Mouse (Mus musculus): ENCODE results near the gene Med13l. TPM values are rescaled to one million over a fixed set of nuclear protein-coding genes. Genes with fewer than 3 reads are reported as not detected.
A peak's percentile ranks its signal among the peaks of the same experiment; 100 is the strongest.

Med13l gene
- polyA plus RNA-seq, 1 experiment from 2014 or later, result 18.2 TPM

- Histone ChIP-seq H3K4me1 (peaks cover 24% of the 10 kb centered on the region), H3K27ac (no peak overlapping the region), H3K4me3 (no peak overlapping the region), H3K9me3 (no peaks in the 10 kb centered on the region), H3K27me3 (no peaks in the 10 kb centered on the region), H3K36me3 (peaks cover 5% of the 10 kb centered on the region; the same call in 1 of the 2 replicates), H3K9ac (no peak overlapping the region), H3K4me2 (replicated peaks) (no peak overlapping the region)
- WGBS, result 83% methylated on average over 6 of the region's 6 CpGs
- ATAC-seq (ENCODE audit: insufficient number of reproducible peaks, insufficient read depth, low FRiP score, low TSS enrichment), result no peak
These were observed 38.1 kb downstream of the Med13l start for GRCm38 (mm10) chr5:118598601-118599000.

GRCm38 (mm10) chr5:118601452-118601851, 41.0 kb downstream of the Med13l start:
- Histone ChIP-seq H3K27me3 (no peaks in the 10 kb centered on the region), H3K27ac (no peak overlapping the region), H3K9me3 (no peaks in the 10 kb centered on the region), H3K9ac (no peak overlapping the region), H3K4me1 (peaks cover 37% of the 10 kb centered on the region), H3K4me2 (replicated peaks) (no peak overlapping the region), H3K36me3 (no peaks in the 10 kb centered on the region), H3K4me3 (no peak overlapping the region)
- no peak for ATAC-seq (ENCODE audit: insufficient number of reproducible peaks, insufficient read depth, low FRiP score, low TSS enrichment)
- 67% methylated on average over 4 of the region's 4 CpGs for WGBS

GRCm38 (mm10) chr5:118602706-118603105, 42.2 kb downstream of the Med13l start:
- no peak for ATAC-seq (ENCODE audit: insufficient number of reproducible peaks, insufficient read depth, low FRiP score, low TSS enrichment)
- Histone ChIP-seq H3K27me3 (no peaks in the 10 kb centered on the region), H3K9me3 (no peaks in the 10 kb centered on the region), H3K36me3 (no peaks in the 10 kb centered on the region), H3K4me2 (replicated peaks) (no peak overlapping the region), H3K4me3 (no peak overlapping the region), H3K9ac (no peak overlapping the region), H3K27ac (no peak overlapping the region), H3K4me1 (peaks cover 37% of the 10 kb centered on the region)
- 69% methylated on average over 7 of the region's 7 CpGs for WGBS

- no peak for ATAC-seq (ENCODE audit: insufficient number of reproducible peaks, insufficient read depth, low FRiP score, low TSS enrichment)
- Histone ChIP-seq H3K9ac (no peak overlapping the region), H3K9me3 (no peaks in the 10 kb centered on the region), H3K36me3 (no peaks in the 10 kb centered on the region), H3K27ac (no peak overlapping the region), H3K4me3 (no peak overlapping the region), H3K27me3 (no peaks in the 10 kb centered on the region), H3K4me2 (replicated peaks) (no peak overlapping the region), H3K4me1 (peaks cover 41% of the 10 kb centered on the region)
- 81% methylated on average over 11 of the region's 11 CpGs for WGBS
These were observed 45.1 kb downstream of the Med13l start for GRCm38 (mm10) chr5:118605424-118606067.

GRCm38 (mm10) chr5:118606636-118607035, 46.2 kb downstream of the Med13l start:
- no peaks in the 10 kb centered on the region for H3K27me3 ChIP-seq
- H3K4me3 ChIP-seq, result no peak overlapping the region
- ATAC-seq (ENCODE audit: insufficient number of reproducible peaks, insufficient read depth, low FRiP score, low TSS enrichment), result no peak
- no peaks in the 10 kb centered on the region for H3K9me3 ChIP-seq
- no peak overlapping the region for H3K9ac ChIP-seq
- 51% methylated on average over 13 of the region's 13 CpGs for WGBS
- H3K4me2 ChIP-seq (replicated peaks), result 0 out of 2 replicates have a peak overlapping the region, but pooled peaks have one; percentile 7
- peaks cover 39% of the 10 kb centered on the region for H3K4me1 ChIP-seq
- H3K27ac ChIP-seq, result no peak overlapping the region
- no peaks in the 10 kb centered on the region for H3K36me3 ChIP-seq

- H3K4me1 ChIP-seq, result peaks cover 37% of the 10 kb centered on the region
- H3K27ac ChIP-seq, result no peak overlapping the region
- no peak overlapping the region for H3K9ac ChIP-seq
- H3K4me2 ChIP-seq (replicated peaks), result no peak overlapping the region
- H3K4me3 ChIP-seq, result no peak overlapping the region
- no peaks in the 10 kb centered on the region for H3K9me3 ChIP-seq
- no peaks in the 10 kb centered on the region for H3K36me3 ChIP-seq
- WGBS, result 98% methylated on average over 1 of the region's 1 CpGs
- no peaks in the 10 kb centered on the region for H3K27me3 ChIP-seq
- no peak for ATAC-seq (ENCODE audit: insufficient number of reproducible peaks, insufficient read depth, low FRiP score, low TSS enrichment)
These were observed 47.4 kb downstream of the Med13l start for GRCm38 (mm10) chr5:118607900-118608299.

GRCm38 (mm10) chr5:118610468-118610867, 50.0 kb downstream of the Med13l start:
- Histone ChIP-seq H3K36me3 (no peaks in the 10 kb centered on the region), H3K9me3 (no peaks in the 10 kb centered on the region), H3K27me3 (no peaks in the 10 kb centered on the region), H3K27ac (no peak overlapping the region), H3K4me3 (no peak overlapping the region), H3K4me1 (peaks cover 54% of the 10 kb centered on the region), H3K4me2 (replicated peaks) (no peak overlapping the region), H3K9ac (no peak overlapping the region)
- ATAC-seq (ENCODE audit: insufficient number of reproducible peaks, insufficient read depth, low FRiP score, low TSS enrichment), result no peak
- 68% methylated on average over 5 of the region's 5 CpGs for WGBS

GRCm38 (mm10) chr5:118612956-118613631, 52.6 kb downstream of the Med13l start:
- no peak overlapping the region for H3K9ac ChIP-seq
- H3K9me3 ChIP-seq, result no peaks in the 10 kb centered on the region
- H3K4me3 ChIP-seq, result no peak overlapping the region
- H3K4me2 ChIP-seq (replicated peaks), result no peak overlapping the region; the same call in 1 of the 2 replicates
- H3K27ac ChIP-seq, result no peak overlapping the region
- H3K36me3 ChIP-seq, result no peaks in the 10 kb centered on the region
- peaks cover 42% of the 10 kb centered on the region for H3K4me1 ChIP-seq
- no peak for ATAC-seq (ENCODE audit: insufficient number of reproducible peaks, insufficient read depth, low FRiP score, low TSS enrichment)
- no peaks in the 10 kb centered on the region for H3K27me3 ChIP-seq
- WGBS, result 69% methylated on average over 13 of the region's 13 CpGs

GRCm38 (mm10) chr5:118613704-118614103, 53.2 kb downstream of the Med13l start:
- no peak overlapping the region for H3K9ac ChIP-seq
- no peaks in the 10 kb centered on the region for H3K36me3 ChIP-seq
- ATAC-seq (ENCODE audit: insufficient number of reproducible peaks, insufficient read depth, low FRiP score, low TSS enrichment), result no peak
- H3K4me3 ChIP-seq, result no peak overlapping the region
- no peak overlapping the region for H3K27ac ChIP-seq
- no peaks in the 10 kb centered on the region for H3K27me3 ChIP-seq
- H3K9me3 ChIP-seq, result no peaks in the 10 kb centered on the region
- H3K4me1 ChIP-seq, result peaks cover 47% of the 10 kb centered on the region
- H3K4me2 ChIP-seq (replicated peaks), result no peak overlapping the region
- 61% methylated on average over 2 of the region's 2 CpGs for WGBS

- peaks cover 48% of the 10 kb centered on the region for H3K4me1 ChIP-seq
- no peak for ATAC-seq (ENCODE audit: insufficient number of reproducible peaks, insufficient read depth, low FRiP score, low TSS enrichment)
These were observed 53.6 kb downstream of the Med13l start for GRCm38 (mm10) chr5:118614116-118614515.

GRCm38 (mm10) chr5:118614571-118614981, 54.1 kb downstream of the Med13l start:
- H3K9me3 ChIP-seq, result no peaks in the 10 kb centered on the region
- no peak overlapping the region for H3K27ac ChIP-seq
- no peaks in the 10 kb centered on the region for H3K36me3 ChIP-seq
- no peak for ATAC-seq (ENCODE audit: insufficient number of reproducible peaks, insufficient read depth, low FRiP score, low TSS enrichment)
- peaks cover 46% of the 10 kb centered on the region for H3K4me1 ChIP-seq
- no peak overlapping the region for H3K4me3 ChIP-seq
- no peak overlapping the region for H3K4me2 ChIP-seq (replicated peaks)
- WGBS, result 11% methylated on average over 2 of the region's 2 CpGs
- H3K27me3 ChIP-seq, result no peaks in the 10 kb centered on the region
- no peak overlapping the region for H3K9ac ChIP-seq

More at GRCm38 (mm10) chr5:118614116-118614515, 53.6 kb downstream of the Med13l start:
- 43% methylated on average over 8 of the region's 8 CpGs for WGBS
- Histone ChIP-seq H3K27me3 (no peaks in the 10 kb centered on the region), H3K9ac (no peak overlapping the region), H3K4me3 (no peak overlapping the region), H3K4me2 (replicated peaks) (no peak overlapping the region), H3K27ac (no peak overlapping the region), H3K36me3 (no peaks in the 10 kb centered on the region), H3K9me3 (no peaks in the 10 kb centered on the region)

- 44% methylated on average over 12 of the region's 12 CpGs for whole genome bisulfite sequencing
These were observed 58.6 kb downstream of the Med13l start for GRCm38 (mm10) chr5:118618963-118619610.

More at GRCm38 (mm10) chr5:118618963-118619610, 58.6 kb downstream of the Med13l start:
- no peak for ATAC-seq (ENCODE audit: insufficient number of reproducible peaks, insufficient read depth, low FRiP score, low TSS enrichment)
- Histone ChIP-seq H3K4me3 (no peak overlapping the region), H3K4me2 (replicated peaks) (no peak overlapping the region), H3K9ac (no peak overlapping the region), H3K9me3 (no peaks in the 10 kb centered on the region), H3K27me3 (no peaks in the 10 kb centered on the region), H3K27ac (no peak overlapping the region), H3K36me3 (no peaks in the 10 kb centered on the region), H3K4me1 (peaks cover 42% of the 10 kb centered on the region)

Measured in embryonic facial prominence, embryonic 12.5 days (tissue).